Mouse (Mus musculus): ENCODE data around the gene H2al1e.
A peak's percentile ranks its signal among the peaks of the same experiment; 100 is the strongest.
"Not testable (repeated sequence)": the region's sequence is repeated elsewhere in the genome, so short reads cannot be mapped to it uniquely, and the experiment has no call there.

Gene H2al1e

GRCm38 (mm10) chrX:11311634-11312033 lies at the start of gene H2al1e:
H2al1e (plus strand) TSS chrX:11311934.
- DNase-seq (ENCODE audit: low spot score), result not testable (repeated sequence)

GRCm38 (mm10) chrX:11264918-11265317 lies 46.8 kb upstream of the H2al1e start:
- no peak for DNase-seq (ENCODE audit: low spot score)

- DNase-seq (ENCODE audit: low spot score), result peak; percentile 5
Measured at GRCm38 (mm10) chrX:11267791-11268190, 43.9 kb upstream of the H2al1e start.

GRCm38 (mm10) chrX:11269074-11269473 lies 42.7 kb upstream of the H2al1e start:
- peak; percentile 54 for DNase-seq (ENCODE audit: low spot score)

GRCm38 (mm10) chrX:11273190-11273589 lies 38.5 kb upstream of the H2al1e start:
- DNase-seq (ENCODE audit: low spot score), result no peak

- DNase-seq (ENCODE audit: low spot score), result no peak
Measured at GRCm38 (mm10) chrX:11277083-11277482, 34.7 kb upstream of the H2al1e start.

GRCm38 (mm10) chrX:11280741-11281140 lies 31.0 kb upstream of the H2al1e start:
- no peak for DNase-seq (ENCODE audit: low spot score)

GRCm38 (mm10) chrX:11288306-11288882 lies 23.3 kb upstream of the H2al1e start:
- no peak for DNase-seq (ENCODE audit: low spot score)

- no peak for DNase-seq (ENCODE audit: low spot score)
Measured at GRCm38 (mm10) chrX:11289244-11289643, 22.5 kb upstream of the H2al1e start.

- not testable (repeated sequence) for DNase-seq (ENCODE audit: low spot score)
Measured at GRCm38 (mm10) chrX:11298957-11299356, 12.8 kb upstream of the H2al1e start, which contains the start of gene H2al1a. H2al1a (plus strand) TSS chrX:11299257.

- DNase-seq (ENCODE audit: low spot score), result not testable (repeated sequence)
Measured at GRCm38 (mm10) chrX:11302132-11302531, 9.6 kb upstream of the H2al1e start, which contains the start of gene H2al1b. H2al1b (plus strand) TSS chrX:11302432.

- DNase-seq (ENCODE audit: low spot score), result not testable (repeated sequence)
Measured at GRCm38 (mm10) chrX:11305355-11305754, 6.4 kb upstream of the H2al1e start, which contains the start of gene H2al1c. H2al1c (plus strand) TSS chrX:11305655.

- not testable (repeated sequence) for DNase-seq (ENCODE audit: low spot score)
Measured at GRCm38 (mm10) chrX:11308524-11308923, 3.2 kb upstream of the H2al1e start, which contains the start of gene H2al1d. H2al1d (plus strand) TSS chrX:11308824.

- DNase-seq (ENCODE audit: low spot score), result not testable (repeated sequence)
Measured at GRCm38 (mm10) chrX:11314858-11315257, 3.1 kb downstream of the H2al1e start, which contains the start of gene H2al1f. H2al1f (plus strand) TSS chrX:11315158.

GRCm38 (mm10) chrX:11317956-11318355 lies 6.2 kb downstream of the H2al1e start, which contains the start of gene H2al1g:
H2al1g (plus strand) TSS chrX:11318256.
- not testable (repeated sequence) for DNase-seq (ENCODE audit: low spot score)

GRCm38 (mm10) chrX:11321192-11321591 lies 9.5 kb downstream of the H2al1e start, which contains the start of gene H2al1h:
H2al1h (plus strand) TSS chrX:11321492.
- DNase-seq (ENCODE audit: low spot score), result not testable (repeated sequence)

- DNase-seq (ENCODE audit: low spot score), result not testable (repeated sequence)
Measured at GRCm38 (mm10) chrX:11324359-11324758, 12.6 kb downstream of the H2al1e start, which contains the start of gene H2al1i. H2al1i (plus strand) TSS chrX:11324659.

- DNase-seq (ENCODE audit: low spot score), result not testable (repeated sequence)
Measured at GRCm38 (mm10) chrX:11327522-11327921, 15.8 kb downstream of the H2al1e start, which contains the start of gene H2al1j. H2al1j (plus strand) TSS chrX:11327822.

GRCm38 (mm10) chrX:11345762-11346161 lies 34.0 kb downstream of the H2al1e start:
- DNase-seq (ENCODE audit: low spot score), result no peak

GRCm38 (mm10) chrX:11346756-11347155 lies 35.0 kb downstream of the H2al1e start:
- DNase-seq (ENCODE audit: low spot score), result no peak

GRCm38 (mm10) chrX:11360823-11361222 lies 49.1 kb downstream of the H2al1e start:
- DNase-seq (ENCODE audit: low spot score), result no peak

- DNase-seq (ENCODE audit: low spot score), result no peak
Measured at GRCm38 (mm10) chrX:11361261-11361660, 49.5 kb downstream of the H2al1e start.

Data from adipocyte (in vitro differentiated cells).